10 mouse cellular contexts compared by ENCODE assay signal in genomic region chr4:49585524-49586101, GRCm38 (mm10). TPM values are rescaled to one million over a fixed set of nuclear protein-coding genes. Genes with fewer than 3 reads are reported as not detected.
DNase-seq lines count a peak whose midpoint lies in the region; ATAC-seq and TF ChIP-seq lines count a peak whose summit lies in the region.
"Had no signal": no experiment of that assay in that cellular context is flagged by ENCODE, and none has a peak within 500 bp of the region (broad histone marks: within the 10 kb centered on the region; RNA-seq: fewer than 3 reads in every experiment).

No protein-coding gene starts in this region.

- H3K27me3 ChIP-seq in heart, embryonic 10.5 days (ENCODE audit: insufficient read depth, poor library complexity, severe bottlenecking), result no peaks in the 10 kb centered on the region
- H3K27me3 ChIP-seq in lung, embryonic 16.5 days (ENCODE audit: control insufficient read depth, insufficient read depth, low read depth, low read length), result no peaks in the 10 kb centered on the region
- no peaks in the 10 kb centered on the region for H3K27me3 ChIP-seq in heart, postnatal 0 days (ENCODE audit: control insufficient read depth, insufficient read depth, low read length)
- H3K27me3 ChIP-seq in stomach, postnatal 0 days (ENCODE audit: control insufficient read depth, insufficient read depth, low read length), result no peaks in the 10 kb centered on the region

- WGBS in heart, embryonic 10.5 days, result 71% methylated on average over 7 of the region's 7 CpGs
- 58% methylated on average over 7 of the region's 7 CpGs for WGBS in lung, embryonic 16.5 days
- WGBS in heart, postnatal 0 days, result 18% methylated on average over 7 of the region's 7 CpGs
- WGBS in stomach, postnatal 0 days, result 41% methylated on average over 7 of the region's 7 CpGs

- 0 out of 2 replicates have a peak, but pooled peaks cover 3% of the 10 kb centered on the region for H3K4me1 ChIP-seq in heart, embryonic 10.5 days
- H3K4me1 ChIP-seq in lung, embryonic 16.5 days (replicated peaks; ENCODE audit: control insufficient read depth, insufficient read depth, low read length), result peaks cover 16% of the 10 kb centered on the region
- H3K4me1 ChIP-seq in heart, postnatal 0 days (ENCODE audit: control insufficient read depth, insufficient read depth), result peaks cover 35% of the 10 kb centered on the region
- no peaks in the 10 kb centered on the region for H3K4me1 ChIP-seq in stomach, postnatal 0 days (replicated peaks; ENCODE audit: control insufficient read depth, insufficient read depth)

- no peak for TF ChIP-seq CTCF in heart, postnatal 0 days (IDR thresholded peaks at IDR 0.05; ENCODE audit: low read depth)
- TF ChIP-seq CTCF in stomach, postnatal 0 days (IDR thresholded peaks at IDR 0.05; ENCODE audit: low read depth), result no peak

- no peak overlapping the region for H3K27ac ChIP-seq in heart, embryonic 10.5 days
- peak overlapping the region; percentile 74 for H3K27ac ChIP-seq in lung, embryonic 16.5 days (ENCODE audit: low read length)
- H3K27ac ChIP-seq in heart, postnatal 0 days (ENCODE audit: low read depth), result peak overlapping the region; percentile 88
- H3K27ac ChIP-seq in stomach, postnatal 0 days (replicated peaks), result peak overlapping the region; percentile 73

- no peak overlapping the region for H3K4me2 ChIP-seq in lung, embryonic 16.5 days (ENCODE audit: low read depth, low read length)
- H3K4me2 ChIP-seq in heart, postnatal 0 days (ENCODE audit: low read depth, low read length), result peak overlapping the region; percentile 22; the same call in 1 of the 2 replicates
- no peak overlapping the region for H3K4me2 ChIP-seq in stomach, postnatal 0 days (replicated peaks; ENCODE audit: low read depth)

- H3K36me3 ChIP-seq in heart, embryonic 10.5 days, result peaks cover 22% of the 10 kb centered on the region
- no peaks in the 10 kb centered on the region for H3K36me3 ChIP-seq in lung, embryonic 16.5 days (ENCODE audit: control insufficient read depth, insufficient read depth, low read length)
- peaks cover 7% of the 10 kb centered on the region; the same call in 1 of the 2 replicates for H3K36me3 ChIP-seq in heart, postnatal 0 days (replicated peaks; ENCODE audit: control insufficient read depth, insufficient read depth, low read length)
- H3K36me3 ChIP-seq in stomach, postnatal 0 days (ENCODE audit: control insufficient read depth, insufficient read depth, low read length), result peaks cover 3% of the 10 kb centered on the region; the same call in 1 of the 2 replicates

- no peak overlapping the region for H3K9ac ChIP-seq in lung, embryonic 16.5 days (ENCODE audit: low read length)
- H3K9ac ChIP-seq in heart, postnatal 0 days (replicated peaks; ENCODE audit: low read depth, low read length), result no peak overlapping the region
- no peak overlapping the region for H3K9ac ChIP-seq in stomach, postnatal 0 days (ENCODE audit: low read length)

- ATAC-seq in lung, embryonic 16.5 days (ENCODE audit: low read depth), result peak; percentile 69
- ATAC-seq in heart, postnatal 0 days (ENCODE audit: insufficient read depth, low read depth), result peak; percentile 85
- ATAC-seq in stomach, postnatal 0 days (ENCODE audit: low FRiP score, low TSS enrichment), result no peak

- TF ChIP-seq EP300 in heart, postnatal 0 days (IDR thresholded peaks at IDR 0.05; ENCODE audit: low read depth), result no peak
- TF ChIP-seq EP300 in stomach, postnatal 0 days (optimal IDR thresholded peaks at IDR 0.05), result no peak

- DNase-seq in heart, adult 18-20 months, result peak; percentile 57 to 66
- no peak for DNase-seq in heart, embryonic 10.5 days (ENCODE audit: low spot score)
- no peak for DNase-seq in lung, postnatal 4 days
- DNase-seq in heart, postnatal 0 days (ENCODE audit: low spot score), result peak; percentile 85
- DNase-seq in stomach, postnatal 0 days (ENCODE audit: low spot score), result no peak
- no peak for DNase-seq in MN1 (ENCODE audit: low spot score)
- DNase-seq: kidney, adult 8-10 months; right cerebral cortex, postnatal 25 days had no signal

- no peak overlapping the region for H3K4me3 ChIP-seq in heart, embryonic 10.5 days
- H3K4me3 ChIP-seq in lung, embryonic 16.5 days (ENCODE audit: low read length), result no peak overlapping the region
- no peak overlapping the region for H3K4me3 ChIP-seq in heart, postnatal 0 days (ENCODE audit: low read depth, low read length)
- H3K4me3 ChIP-seq in stomach, postnatal 0 days (ENCODE audit: low read depth, low read length), result no peak overlapping the region

- H3K9me3 ChIP-seq in heart, embryonic 10.5 days, result no peaks in the 10 kb centered on the region
- no peaks in the 10 kb centered on the region for H3K9me3 ChIP-seq in lung, embryonic 16.5 days (ENCODE audit: control insufficient read depth, low read length)
- H3K9me3 ChIP-seq in heart, postnatal 0 days (replicated peaks; ENCODE audit: control insufficient read depth, low read length), result no peaks in the 10 kb centered on the region
- H3K9me3 ChIP-seq in stomach, postnatal 0 days (ENCODE audit: control insufficient read depth, low read length), result no peaks in the 10 kb centered on the region

RNA-seq across cellular contexts. Expression of gene Tmem246, which starts 12.1 kb away (rescaled TPM):
- total RNA-seq in heart, adult 18-20 months (2021), result 10 to 100 TPM; 48.3 to 56.5 TPM
- polyA plus RNA-seq in heart, embryonic 10.5 days (2016; fragmentation: Nextera tagmentation; extraction: Ambion mirVana), result 35.8 and 49.8 TPM in 2 replicates
- 25.9 and 27.6 TPM in 2 replicates for polyA plus RNA-seq in lung, embryonic 16.5 days (2015; fragmentation: Nextera tagmentation; extraction: Ambion mirVana)
- total RNA-seq in heart, postnatal 0 days (2014; rRNA removed; ENCODE audit: low replicate concordance), result 56.4 and 110 TPM in 2 replicates
- 54.5 and 56.5 TPM in 2 replicates for polyA plus RNA-seq in heart, postnatal 0 days (2015; fragmentation: Nextera tagmentation; extraction: Ambion mirVana)
- 62.6 and 70.0 TPM in 2 replicates for polyA plus RNA-seq in stomach, postnatal 0 days (2015; fragmentation: Nextera tagmentation; extraction: Ambion mirVana)
- total RNA-seq: megakaryocyte, adult 5-6 weeks had no signal

RNA-seq across cellular contexts. Expression of gene Aldob, which starts 36.3 kb away (rescaled TPM):
- 10 to 100 TPM in 1 of 2 experiments, 1 to 10 TPM in 1; 9.2 to 11.7 TPM for total RNA-seq in heart, adult 18-20 months (2021)
- 0.74 TPM in 1 of 2 replicates, not detected in the other for polyA plus RNA-seq in heart, embryonic 10.5 days (2016; fragmentation: Nextera tagmentation; extraction: Ambion mirVana)
- polyA plus RNA-seq in lung, embryonic 16.5 days (2015; fragmentation: Nextera tagmentation; extraction: Ambion mirVana), result 0.53 and 6.3 TPM in 2 replicates
- 0.27 and 2.3 TPM in 2 replicates for total RNA-seq in heart, postnatal 0 days (2014; rRNA removed; ENCODE audit: low replicate concordance)
- polyA plus RNA-seq in heart, postnatal 0 days (2015; fragmentation: Nextera tagmentation; extraction: Ambion mirVana), result 0.12 and 0.22 TPM in 2 replicates
- 3.0 and 6.1 TPM in 2 replicates for polyA plus RNA-seq in stomach, postnatal 0 days (2015; fragmentation: Nextera tagmentation; extraction: Ambion mirVana)
- total RNA-seq: megakaryocyte, adult 5-6 weeks had no signal

RNA-seq across cellular contexts. Expression of gene Rnf20, which starts 46.2 kb away (rescaled TPM):
- 10 to 100 TPM; 35.8 to 36.0 TPM for total RNA-seq in heart, adult 18-20 months (2021)
- polyA plus RNA-seq in heart, embryonic 10.5 days (2016; fragmentation: Nextera tagmentation; extraction: Ambion mirVana), result 26.4 and 32.8 TPM in 2 replicates
- 38.1 and 41.2 TPM in 2 replicates for polyA plus RNA-seq in lung, embryonic 16.5 days (2015; fragmentation: Nextera tagmentation; extraction: Ambion mirVana)
- total RNA-seq in heart, postnatal 0 days (2014; rRNA removed; ENCODE audit: low replicate concordance), result 10.7 and 26.5 TPM in 2 replicates
- polyA plus RNA-seq in heart, postnatal 0 days (2015; fragmentation: Nextera tagmentation; extraction: Ambion mirVana), result 18.8 and 19.6 TPM in 2 replicates
- 14.3 and 17.4 TPM in 2 replicates for polyA plus RNA-seq in stomach, postnatal 0 days (2015; fragmentation: Nextera tagmentation; extraction: Ambion mirVana)

Comparison
In these comparisons a context has a peak if more than half of its experiments do, and no peak if none do; other contexts are left out.
1. DNase-seq: peak in heart, adult 18-20 months (2 of 2) and heart, postnatal 0 days (single experiment); none in heart, embryonic 10.5 days (single experiment), lung, postnatal 4 days (0 of 2), stomach, postnatal 0 days (single experiment) and MN1 (single experiment).